Mouse (Mus musculus): ENCODE data around the gene Pla2g2f.
A peak's percentile ranks its signal among the peaks of the same experiment; 100 is the strongest.

The Pla2g2f gene

DNA sequence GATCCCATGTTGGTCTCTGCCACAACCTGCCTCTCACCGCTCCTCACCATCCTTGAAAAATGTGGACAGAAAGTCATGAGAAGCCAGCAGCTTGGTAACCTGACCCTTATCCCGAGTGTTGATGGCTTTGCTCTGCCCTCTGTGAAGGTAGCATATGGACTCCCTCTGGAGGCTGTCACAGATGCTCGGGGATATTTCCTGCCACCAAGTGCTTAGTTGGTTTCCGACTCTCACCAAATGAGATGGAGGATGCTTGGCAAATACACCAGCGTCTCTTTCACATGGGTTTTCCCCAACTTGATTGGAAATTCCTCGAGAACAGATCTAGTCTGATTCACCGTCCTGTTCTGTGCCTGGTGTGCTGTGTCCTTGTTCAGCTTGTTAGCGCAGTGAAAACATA is 44.8 kb downstream of the Pla2g2f start:
- no peak for DNase-seq

DNA sequence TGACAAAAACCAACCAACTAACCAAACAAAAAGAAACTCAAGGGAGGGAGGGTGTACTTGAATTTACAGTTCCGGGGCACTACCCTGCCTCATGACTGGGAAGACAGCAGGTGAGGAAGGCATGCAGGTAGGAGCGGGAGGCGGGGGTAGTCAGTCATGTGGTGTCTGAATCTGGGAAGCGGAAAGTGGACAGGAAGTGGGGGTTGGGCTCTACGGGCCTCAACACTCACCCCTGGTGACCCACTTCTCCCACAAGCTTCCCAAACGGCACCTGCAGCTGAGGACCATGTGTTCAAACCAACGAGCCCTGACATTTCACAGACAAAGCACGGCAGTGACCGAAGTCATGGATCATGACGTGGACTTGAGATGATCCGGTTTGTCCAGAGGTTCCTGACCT is 45.3 kb downstream of the Pla2g2f start:
- no peak for DNase-seq

DNA sequence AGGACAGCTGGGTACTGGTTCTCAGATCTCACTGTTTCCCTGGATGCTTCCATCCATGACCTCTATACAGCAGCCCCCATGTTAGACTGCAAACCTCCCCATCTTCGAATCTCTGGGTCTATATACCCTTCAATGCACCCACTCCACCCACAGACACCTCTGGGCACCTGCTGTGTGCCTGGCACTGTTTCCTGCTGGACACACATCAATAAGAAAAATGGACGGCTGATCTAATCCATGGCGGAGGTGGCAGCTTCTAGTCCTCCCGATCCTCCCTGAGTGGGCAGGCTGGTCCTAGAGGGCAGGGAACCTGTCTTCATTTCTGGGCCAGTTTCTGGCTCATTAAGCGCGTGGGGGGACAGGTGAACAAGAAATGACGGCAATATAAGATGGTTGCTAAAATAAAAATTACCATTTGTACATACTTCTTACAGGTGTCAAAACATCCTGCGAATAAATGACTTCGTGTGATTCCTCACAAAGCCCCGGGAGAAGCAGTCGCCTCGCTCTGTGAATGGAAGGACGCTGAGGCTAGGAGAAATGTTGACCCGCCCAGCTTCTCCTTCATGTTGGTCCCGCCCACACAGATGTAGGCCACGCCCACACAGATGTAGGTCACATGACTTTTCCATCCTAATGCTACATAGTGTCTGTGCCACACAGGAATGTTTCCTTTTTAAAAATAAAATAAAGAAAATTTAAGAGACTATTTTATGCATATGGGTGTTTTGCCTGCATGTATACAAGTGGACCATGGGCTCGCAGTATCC is 46.2 kb downstream of the Pla2g2f start:
- DNase-seq = no peak

DNA sequence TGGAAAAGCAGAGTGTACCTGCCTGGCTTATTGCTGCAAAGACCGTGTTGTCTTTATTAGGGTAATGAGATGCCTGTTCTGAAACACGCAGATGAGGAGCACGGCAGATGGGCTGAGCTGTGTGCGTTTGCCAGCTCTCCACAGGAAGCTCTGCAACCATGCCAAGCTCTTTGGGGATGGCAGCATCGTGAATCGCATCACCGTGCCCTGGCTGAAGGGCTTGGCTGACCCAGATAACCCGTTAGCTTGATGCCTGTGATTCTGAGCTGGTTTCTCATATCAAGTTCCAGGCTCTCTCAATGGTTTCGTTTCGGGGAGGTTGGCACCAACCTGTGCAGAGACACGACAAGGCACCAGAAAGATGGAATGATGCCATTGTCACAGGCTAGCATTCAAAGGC is 46.8 kb downstream of the Pla2g2f start:
- DNase-seq = no peak

DNA sequence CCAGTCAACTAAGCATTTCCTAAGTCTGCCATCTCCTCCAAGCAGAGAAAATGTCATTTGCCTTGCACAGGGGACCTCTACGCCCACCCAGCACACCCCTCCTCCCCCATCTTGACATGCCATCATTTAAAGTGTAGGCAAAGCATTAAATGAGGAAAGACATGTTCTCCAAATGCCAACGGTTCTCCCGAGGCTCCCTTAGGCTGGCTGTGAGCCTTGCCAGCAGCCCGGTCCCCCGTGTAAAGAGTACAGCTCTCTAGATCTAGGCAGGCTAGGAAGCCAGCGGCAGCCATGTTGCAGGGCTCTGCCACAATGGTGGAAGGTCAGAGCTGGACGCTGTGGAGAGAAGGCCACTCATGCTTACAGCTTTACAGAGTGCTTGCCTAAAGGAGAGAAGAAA is 47.5 kb downstream of the Pla2g2f start:
- no peak for DNase-seq

DNA sequence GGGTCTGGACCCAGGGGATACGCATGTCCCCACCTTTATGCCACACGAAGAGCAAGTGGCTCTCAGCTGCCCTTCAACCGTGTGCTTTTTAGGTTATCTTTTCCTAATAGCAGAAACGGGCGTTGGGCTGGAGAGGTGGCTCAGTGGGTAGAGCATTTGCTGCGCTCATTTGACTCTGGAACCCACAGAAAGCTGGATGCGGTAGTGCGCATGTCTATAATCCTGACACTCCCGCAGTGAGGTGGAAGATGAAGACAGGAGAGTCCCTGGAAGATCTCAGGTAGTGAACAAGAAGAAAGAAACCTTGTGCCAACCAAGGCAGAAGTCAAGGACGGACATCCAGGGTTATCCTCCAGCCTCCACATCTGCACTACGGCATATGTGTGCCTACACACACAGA is 48.2 kb downstream of the Pla2g2f start:
- DNase-seq = no peak

DNA sequence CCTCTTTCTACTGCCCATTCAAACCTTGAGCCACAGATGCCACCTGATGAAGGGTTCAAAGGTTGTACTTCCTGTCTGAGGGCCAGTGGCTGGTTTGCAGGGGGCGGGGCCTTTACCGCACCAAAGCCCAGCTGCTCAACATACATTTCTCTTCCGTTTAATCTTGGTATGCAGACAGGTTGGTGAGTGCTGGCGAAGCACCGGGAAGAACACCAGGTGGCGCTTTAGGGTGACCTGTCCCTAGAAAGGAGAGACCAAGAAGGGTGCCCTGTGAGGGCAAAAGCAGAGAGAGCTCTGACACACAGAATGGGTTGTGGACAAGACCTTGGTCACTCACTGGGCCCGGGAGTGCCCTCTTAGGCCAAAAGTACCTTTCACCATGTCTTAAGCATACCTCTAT is 48.8 kb downstream of the Pla2g2f start:
- DNase-seq = peak; percentile 59

DNA sequence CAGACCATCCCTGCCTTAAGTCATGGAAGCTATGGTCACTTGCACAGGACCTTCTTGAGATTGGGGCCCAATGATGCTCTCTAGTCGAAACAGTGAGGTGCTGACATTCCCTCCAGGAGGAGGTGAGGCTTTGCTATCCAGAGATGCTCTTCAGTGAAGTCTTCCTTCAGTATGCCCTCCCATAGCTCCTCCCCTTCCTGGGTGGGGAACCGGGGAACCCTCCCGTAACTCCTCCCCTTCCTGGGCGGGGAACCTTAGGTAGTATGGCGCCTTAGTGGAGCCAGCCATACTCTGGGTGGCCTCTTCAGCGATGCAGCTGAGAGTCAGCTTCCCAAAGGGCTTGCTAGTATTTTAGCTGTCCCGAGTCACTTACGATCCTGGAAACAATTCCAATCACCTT is 50.8 kb downstream of the Pla2g2f start:
- no peak for DNase-seq

DNA sequence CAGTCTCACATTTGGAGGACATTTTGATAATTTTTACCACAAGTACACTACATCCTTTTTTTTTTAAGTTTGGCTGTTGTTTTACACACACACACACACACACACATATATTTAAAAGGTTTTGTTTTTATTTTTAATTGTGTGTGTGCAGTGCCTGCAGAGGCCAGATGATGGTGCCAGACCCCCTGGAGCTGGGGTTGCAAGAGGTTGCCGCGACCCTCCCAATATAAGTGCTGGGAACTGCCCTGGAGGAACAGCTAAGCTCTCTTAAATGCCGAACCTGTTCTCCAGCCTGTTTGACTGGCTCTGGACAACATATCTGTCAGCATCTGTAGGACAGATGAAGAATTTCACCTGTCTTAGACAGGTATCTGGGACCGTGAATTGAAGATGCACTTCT is 53.3 kb downstream of the Pla2g2f start:
- DNase-seq = no peak

DNA sequence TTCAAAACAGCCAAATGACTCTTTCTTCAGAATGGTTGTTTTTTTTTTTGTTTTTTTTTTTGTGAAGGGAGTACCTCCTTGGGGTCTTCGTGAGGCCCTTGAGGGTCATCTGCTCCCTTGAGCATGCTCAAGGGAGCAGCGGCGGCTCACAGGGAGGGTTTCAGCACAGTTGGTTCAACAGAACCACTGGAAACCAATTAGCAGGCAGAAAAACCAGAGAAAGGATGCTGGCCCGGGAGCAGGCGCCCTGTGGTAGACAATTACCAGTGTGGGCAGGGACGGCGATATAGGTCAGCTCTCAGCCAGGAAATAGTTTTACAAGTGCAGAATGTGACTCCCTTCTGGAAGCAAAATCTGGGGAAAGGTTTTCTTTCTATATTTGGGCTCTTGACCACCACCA is 53.8 kb downstream of the Pla2g2f start:
- DNase-seq = no peak

DNA sequence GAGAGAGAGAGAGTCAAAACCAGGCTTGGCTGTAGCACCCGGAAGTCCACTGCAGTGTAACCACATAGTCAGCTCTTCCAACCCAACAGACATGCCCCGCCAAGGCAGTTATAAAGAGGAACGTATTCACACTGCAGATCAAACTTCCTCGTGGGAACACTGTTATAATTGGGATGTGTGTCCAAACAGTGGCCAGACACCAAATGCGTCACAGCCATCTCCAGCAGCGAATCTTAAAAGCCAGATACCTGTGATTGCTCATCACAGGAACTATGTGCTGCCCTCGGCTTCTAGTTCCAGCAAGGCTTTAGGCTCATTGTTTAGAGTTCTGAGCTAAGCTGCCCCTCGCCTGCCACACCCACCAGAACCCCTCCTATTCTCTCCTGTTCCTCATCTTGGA is 54.9 kb downstream of the Pla2g2f start:
- no peak for DNase-seq

DNA sequence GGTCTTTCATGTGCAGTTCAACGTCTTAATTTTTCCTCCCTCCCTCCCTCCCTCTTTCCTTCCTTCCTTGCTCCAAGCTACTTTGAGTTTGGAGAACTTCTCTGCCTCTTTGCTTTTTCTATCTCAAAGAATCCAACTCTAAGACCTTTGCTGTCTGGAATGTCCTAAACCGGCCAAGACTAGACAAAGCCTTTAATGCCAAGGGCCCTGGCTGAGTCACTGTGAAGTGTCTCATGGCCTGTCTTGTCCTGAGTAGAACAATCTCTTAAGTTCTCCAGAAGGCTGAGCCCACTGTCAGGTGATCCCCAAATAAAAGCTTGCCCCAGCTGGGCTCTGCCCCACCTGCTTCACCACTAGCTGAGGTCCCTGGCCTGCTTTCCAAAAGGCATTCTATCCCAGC is 55.4 kb downstream of the Pla2g2f start:
- no peak for DNase-seq

DNA sequence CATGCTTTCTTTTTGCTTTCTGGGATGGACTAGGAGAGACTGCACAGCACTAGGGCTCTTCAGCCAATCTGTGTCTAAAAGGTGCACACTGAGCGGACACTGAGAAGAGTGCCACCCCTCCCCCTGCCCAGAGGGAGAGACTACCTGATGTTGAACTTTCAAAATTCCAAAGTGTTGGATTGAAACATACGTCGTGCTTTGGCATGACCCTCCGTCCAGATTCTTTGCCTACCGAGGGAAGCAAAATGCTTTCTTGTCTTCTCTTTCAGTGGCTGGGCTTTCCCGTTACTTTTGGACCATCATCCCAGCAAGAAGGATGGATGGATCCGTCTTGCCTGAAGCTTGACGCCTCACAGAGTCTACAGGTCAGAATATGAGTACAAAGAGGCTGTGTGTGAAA is 56.3 kb downstream of the Pla2g2f start:
- DNase-seq = no peak

All from kidney, adult 11 months (tissue).